Mouse (Mus musculus): ENCODE measurements around the gene Ccm2l. TPM values are rescaled to one million over a fixed set of nuclear protein-coding genes. Genes with fewer than 3 reads are reported as not detected.

The Ccm2l gene
- total and polyA plus RNA-seq, 2 experiments: 2.3 to 5.5 TPM

DNA sequence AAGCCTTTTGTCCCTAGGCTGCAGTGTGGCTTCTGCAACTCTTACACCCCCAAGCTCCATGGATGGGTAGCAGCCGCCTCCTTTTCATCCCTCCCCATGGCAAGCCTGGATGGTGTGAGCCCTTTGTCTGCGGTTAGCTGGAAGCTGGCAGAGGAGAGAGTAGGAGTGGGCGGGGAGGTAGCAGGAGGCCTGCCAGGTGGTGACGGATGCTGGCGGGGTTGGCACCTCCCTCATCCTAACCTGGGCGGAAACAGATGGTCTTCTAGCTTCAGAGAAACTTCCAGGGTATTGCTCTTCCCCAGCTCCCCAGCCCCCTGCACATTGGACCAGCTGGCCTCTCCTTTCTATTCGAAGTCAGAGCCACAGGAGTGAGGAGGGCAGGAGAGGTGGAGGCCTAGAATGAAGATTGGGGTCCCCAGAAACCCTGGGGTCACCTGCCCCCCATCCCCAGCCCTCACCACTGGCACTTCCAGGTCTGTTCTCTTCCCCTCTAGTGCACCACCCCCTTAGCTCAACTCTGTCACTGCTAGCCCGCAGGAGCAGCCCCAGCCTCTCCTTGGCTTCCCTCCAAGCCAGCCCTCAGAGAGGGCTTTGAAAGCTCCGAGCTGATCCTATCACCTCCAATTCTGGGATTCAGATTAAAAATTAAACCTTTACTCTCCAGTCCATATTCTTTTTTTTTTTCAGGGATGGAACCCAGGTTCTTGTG lies 16.3 kb upstream of the Ccm2l start:
- Histone ChIP-seq H3K27ac (replicated peaks; ENCODE audit: insufficient read depth, low read depth, low read length) (no peak overlapping the region), H3K9ac (ENCODE audit: low read depth, low read length) (no peak overlapping the region), H3K27me3 (ENCODE audit: control insufficient read depth, insufficient read depth, low read length) (peaks cover 3% of the 10 kb centered on the region), H3K79me2 (ENCODE audit: control insufficient read depth, insufficient read depth, low read length) (no peaks in the 10 kb centered on the region), H3K4me3 (ENCODE audit: insufficient read depth, low read depth, low read length) (no peak overlapping the region), H3K36me3 (ENCODE audit: control insufficient read depth, insufficient read depth, low read length) (no peaks in the 10 kb centered on the region), H3K4me1 (ENCODE audit: control insufficient read depth, insufficient read depth, low read length) (no peaks in the 10 kb centered on the region)
- no peak for DNase-seq (ENCODE audit: extremely low read depth, low read depth, low spot score)
- TF ChIP-seq CTCF (IDR thresholded peaks at IDR 0.05; ENCODE audit: low read depth, low read length) (no peak), POLR2A (IDR thresholded peaks at IDR 0.05; ENCODE audit: extremely low read depth, insufficient read depth, low read length) (no peak)
- WGBS: 44% methylated on average over 9 of the region's 9 CpGs

DNA sequence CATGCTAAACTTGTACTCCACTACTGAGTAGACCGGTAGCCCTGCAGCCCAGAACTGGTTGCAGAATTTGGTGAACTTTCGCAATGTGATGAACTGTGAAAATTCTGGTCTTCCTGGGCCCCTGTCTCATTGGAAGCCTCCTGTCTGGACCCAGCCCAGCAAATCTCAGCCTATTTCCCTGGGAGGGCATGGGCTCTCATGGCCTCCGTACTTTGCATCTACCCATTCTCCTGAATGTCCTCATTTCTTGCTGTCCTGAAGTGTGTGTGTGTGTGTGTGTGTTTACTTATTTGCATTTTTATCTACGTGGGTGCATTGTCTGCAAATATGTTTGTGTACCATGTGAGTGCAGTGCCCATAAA lies 15.8 kb upstream of the Ccm2l start:
- no peaks in the 10 kb centered on the region for H3K4me1 ChIP-seq (ENCODE audit: control insufficient read depth, insufficient read depth, low read length)
- H3K4me3 ChIP-seq (ENCODE audit: insufficient read depth, low read depth, low read length): no peak overlapping the region
- H3K27ac ChIP-seq (replicated peaks; ENCODE audit: insufficient read depth, low read depth, low read length): no peak overlapping the region
- WGBS: 72% methylated on average over 4 of the region's 4 CpGs
- no peak for DNase-seq (ENCODE audit: extremely low read depth, low read depth, low spot score)
- no peak overlapping the region for H3K9ac ChIP-seq (ENCODE audit: low read depth, low read length)
- H3K36me3 ChIP-seq (ENCODE audit: control insufficient read depth, insufficient read depth, low read length): no peaks in the 10 kb centered on the region
- TF ChIP-seq POLR2A (IDR thresholded peaks at IDR 0.05; ENCODE audit: extremely low read depth, insufficient read depth, low read length): no peak
- TF ChIP-seq CTCF (IDR thresholded peaks at IDR 0.05; ENCODE audit: low read depth, low read length): no peak
- H3K27me3 ChIP-seq (ENCODE audit: control insufficient read depth, insufficient read depth, low read length): peaks cover 3% of the 10 kb centered on the region
- H3K79me2 ChIP-seq (ENCODE audit: control insufficient read depth, insufficient read depth, low read length): no peaks in the 10 kb centered on the region

DNA sequence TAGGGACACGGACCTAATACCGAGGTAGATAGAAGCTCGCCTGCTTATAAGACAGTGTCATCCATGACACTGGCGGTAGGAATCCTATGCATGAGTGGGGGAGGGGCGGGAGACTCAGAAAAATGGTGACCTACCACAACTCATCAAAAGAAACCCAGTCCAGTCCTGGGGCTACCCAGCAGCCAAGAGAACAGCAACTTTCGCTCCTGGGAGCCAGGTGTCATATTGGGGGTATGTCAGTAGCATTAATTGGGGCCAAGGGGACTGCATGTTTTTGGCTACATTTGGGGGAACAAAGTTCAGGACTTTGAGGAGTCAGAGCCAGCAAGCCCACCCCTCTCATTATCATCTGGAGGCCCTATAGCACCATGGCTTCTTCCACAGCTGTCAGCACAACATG lies 14.7 kb upstream of the Ccm2l start:
- 71% methylated on average over 6 of the region's 6 CpGs for WGBS
- Histone ChIP-seq H3K9ac (ENCODE audit: low read depth, low read length) (no peak overlapping the region), H3K79me2 (ENCODE audit: control insufficient read depth, insufficient read depth, low read length) (no peaks in the 10 kb centered on the region), H3K27me3 (ENCODE audit: control insufficient read depth, insufficient read depth, low read length) (peaks cover 3% of the 10 kb centered on the region), H3K36me3 (ENCODE audit: control insufficient read depth, insufficient read depth, low read length) (no peaks in the 10 kb centered on the region), H3K4me3 (ENCODE audit: insufficient read depth, low read depth, low read length) (no peak overlapping the region), H3K4me1 (ENCODE audit: control insufficient read depth, insufficient read depth, low read length) (no peaks in the 10 kb centered on the region), H3K27ac (replicated peaks; ENCODE audit: insufficient read depth, low read depth, low read length) (no peak overlapping the region)
- TF ChIP-seq POLR2A (IDR thresholded peaks at IDR 0.05; ENCODE audit: extremely low read depth, insufficient read depth, low read length) (no peak), CTCF (IDR thresholded peaks at IDR 0.05; ENCODE audit: low read depth, low read length) (no peak)
- no peak for DNase-seq (ENCODE audit: extremely low read depth, low read depth, low spot score)

DNA sequence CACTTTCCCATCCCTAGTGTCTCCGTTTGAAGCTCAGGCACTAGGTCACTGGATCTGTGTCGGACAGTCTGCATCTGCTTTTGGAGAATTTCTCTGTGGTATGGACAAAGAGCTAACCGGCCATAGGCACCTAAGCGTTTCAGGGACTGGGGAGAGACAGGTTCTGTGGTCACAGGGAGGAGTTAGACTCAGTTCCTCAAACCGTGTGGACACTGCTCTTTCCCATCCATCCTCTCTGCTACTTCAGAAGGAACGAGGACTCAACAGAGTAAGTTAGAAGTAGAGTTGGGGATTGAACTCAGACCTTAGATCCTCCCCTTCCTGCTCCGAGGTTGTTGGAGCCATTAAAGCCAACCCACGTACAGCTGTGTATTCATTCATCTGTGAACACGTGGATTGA lies 14.2 kb upstream of the Ccm2l start:
- DNase-seq (ENCODE audit: extremely low read depth, low read depth, low spot score): no peak
- no peak for TF ChIP-seq POLR2A (IDR thresholded peaks at IDR 0.05; ENCODE audit: extremely low read depth, insufficient read depth, low read length)
- TF ChIP-seq CTCF (IDR thresholded peaks at IDR 0.05; ENCODE audit: low read depth, low read length): no peak
- H3K36me3 ChIP-seq (ENCODE audit: control insufficient read depth, insufficient read depth, low read length): no peaks in the 10 kb centered on the region
- H3K27me3 ChIP-seq (ENCODE audit: control insufficient read depth, insufficient read depth, low read length): peaks cover 3% of the 10 kb centered on the region
- H3K4me1 ChIP-seq (ENCODE audit: control insufficient read depth, insufficient read depth, low read length): no peaks in the 10 kb centered on the region
- H3K4me3 ChIP-seq (ENCODE audit: insufficient read depth, low read depth, low read length): no peak overlapping the region
- H3K27ac ChIP-seq (replicated peaks; ENCODE audit: insufficient read depth, low read depth, low read length): no peak overlapping the region
- WGBS: 73% methylated on average over 9 of the region's 9 CpGs
- H3K79me2 ChIP-seq (ENCODE audit: control insufficient read depth, insufficient read depth, low read length): no peaks in the 10 kb centered on the region
- no peak overlapping the region for H3K9ac ChIP-seq (ENCODE audit: low read depth, low read length)

DNA sequence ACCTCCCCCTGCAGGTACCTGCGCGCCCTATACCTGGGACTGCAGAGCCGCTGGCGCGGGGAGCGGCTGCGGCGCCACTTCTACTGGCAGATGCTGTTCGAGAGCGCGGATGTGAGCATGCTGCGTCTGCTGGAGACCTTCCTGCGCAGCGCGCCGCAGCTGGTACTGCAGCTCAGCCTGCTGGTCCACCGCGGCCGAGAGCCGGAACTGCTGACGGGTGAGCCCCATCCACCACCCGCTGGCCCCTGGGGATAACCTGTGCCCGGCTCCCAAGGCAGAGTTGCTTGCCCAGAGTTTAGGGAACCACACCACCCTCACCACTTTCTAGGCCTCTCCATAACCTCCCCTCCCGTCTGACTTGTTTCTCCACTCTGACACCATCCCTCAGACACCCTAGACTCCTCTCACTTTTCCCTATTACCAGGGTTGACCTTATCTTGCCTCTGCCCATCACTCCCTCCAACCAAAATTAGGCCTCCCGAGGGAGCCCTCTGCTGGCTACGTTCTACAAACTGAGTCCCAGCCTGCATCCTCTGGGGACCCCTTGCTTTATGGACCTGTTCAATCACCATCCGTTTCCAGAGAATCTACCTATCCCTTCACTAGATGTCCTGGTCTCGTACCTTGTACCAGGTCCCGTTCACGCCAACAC lies 12.9 kb upstream of the Ccm2l start:
- Histone ChIP-seq H3K9ac (ENCODE audit: low read depth, low read length) (no peak overlapping the region), H3K36me3 (ENCODE audit: control insufficient read depth, insufficient read depth, low read length) (no peaks in the 10 kb centered on the region), H3K79me2 (ENCODE audit: control insufficient read depth, insufficient read depth, low read length) (no peaks in the 10 kb centered on the region), H3K27ac (replicated peaks; ENCODE audit: insufficient read depth, low read depth, low read length) (no peak overlapping the region), H3K27me3 (ENCODE audit: control insufficient read depth, insufficient read depth, low read length) (peaks cover 3% of the 10 kb centered on the region), H3K4me3 (ENCODE audit: insufficient read depth, low read depth, low read length) (no peak overlapping the region), H3K4me1 (ENCODE audit: control insufficient read depth, insufficient read depth, low read length) (no peaks in the 10 kb centered on the region)
- TF ChIP-seq CTCF (IDR thresholded peaks at IDR 0.05; ENCODE audit: low read depth, low read length) (no peak), POLR2A (IDR thresholded peaks at IDR 0.05; ENCODE audit: extremely low read depth, insufficient read depth, low read length) (no peak)
- no peak for DNase-seq (ENCODE audit: extremely low read depth, low read depth, low spot score)
- 9% methylated on average over 30 of the region's 30 CpGs for WGBS

DNA sequence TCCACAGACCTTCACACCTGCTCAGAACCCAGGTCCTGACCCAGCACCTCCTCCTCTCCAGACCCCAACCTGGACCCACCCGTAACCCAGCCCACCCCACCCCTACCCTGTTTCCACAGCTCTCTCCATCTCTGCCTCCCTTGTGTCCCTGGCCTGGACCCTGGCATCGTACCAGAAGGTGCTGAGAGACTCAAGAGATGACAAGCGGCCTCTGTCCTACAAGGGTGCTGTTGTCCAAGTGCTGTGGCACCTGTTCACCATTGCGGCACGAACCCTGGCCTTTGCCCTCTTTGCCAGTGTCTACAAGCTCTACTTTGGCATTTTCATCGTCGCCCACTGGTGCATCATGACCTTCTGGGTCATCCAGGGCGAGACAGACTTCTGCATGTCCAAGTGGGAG lies 11.9 kb upstream of the Ccm2l start:
- H3K27me3 ChIP-seq (ENCODE audit: control insufficient read depth, insufficient read depth, low read length): peaks cover 3% of the 10 kb centered on the region
- WGBS: 75% methylated on average over 8 of the region's 8 CpGs
- H3K4me3 ChIP-seq (ENCODE audit: insufficient read depth, low read depth, low read length): no peak overlapping the region
- no peaks in the 10 kb centered on the region for H3K36me3 ChIP-seq (ENCODE audit: control insufficient read depth, insufficient read depth, low read length)
- H3K4me1 ChIP-seq (ENCODE audit: control insufficient read depth, insufficient read depth, low read length): no peaks in the 10 kb centered on the region
- no peak overlapping the region for H3K27ac ChIP-seq (replicated peaks; ENCODE audit: insufficient read depth, low read depth, low read length)
- DNase-seq (ENCODE audit: extremely low read depth, low read depth, low spot score): no peak
- H3K9ac ChIP-seq (ENCODE audit: low read depth, low read length): no peak overlapping the region
- no peak for TF ChIP-seq POLR2A (IDR thresholded peaks at IDR 0.05; ENCODE audit: extremely low read depth, insufficient read depth, low read length)
- no peak for TF ChIP-seq CTCF (IDR thresholded peaks at IDR 0.05; ENCODE audit: low read depth, low read length)
- no peaks in the 10 kb centered on the region for H3K79me2 ChIP-seq (ENCODE audit: control insufficient read depth, insufficient read depth, low read length)
